Mouse (Mus musculus) MEL (cell line): Measurements from ENCODE around the gene Ghitm.

Experiments used
- BHLHE40 ChIP-seq: IDR thresholded peaks from 2 replicates; pipeline ENCODE4 v1.6.1; 2012; ENCODE audit warnings: low read depth, mild to moderate bottlenecking, inconsistent platforms, low read length, improper control_type of control experiment, borderline replicate concordance
- EP300 ChIP-seq, 2 experiments: IDR thresholded peaks; 2 replicates each; pipeline ENCODE4 v1.6.1; 2011; ENCODE audit warnings: improper control_type of control experiment in 2 of 2, low read length in 2 of 2, low read depth in 1 of 2, mild to moderate bottlenecking in 1 of 2
- HCFC1 ChIP-seq: IDR thresholded peaks from 2 replicates; pipeline ENCODE4 v1.6.1; 2012; ENCODE audit warnings: low read depth, mild to moderate bottlenecking, inconsistent platforms, low read length, improper control_type of control experiment, moderate library complexity

DNA sequence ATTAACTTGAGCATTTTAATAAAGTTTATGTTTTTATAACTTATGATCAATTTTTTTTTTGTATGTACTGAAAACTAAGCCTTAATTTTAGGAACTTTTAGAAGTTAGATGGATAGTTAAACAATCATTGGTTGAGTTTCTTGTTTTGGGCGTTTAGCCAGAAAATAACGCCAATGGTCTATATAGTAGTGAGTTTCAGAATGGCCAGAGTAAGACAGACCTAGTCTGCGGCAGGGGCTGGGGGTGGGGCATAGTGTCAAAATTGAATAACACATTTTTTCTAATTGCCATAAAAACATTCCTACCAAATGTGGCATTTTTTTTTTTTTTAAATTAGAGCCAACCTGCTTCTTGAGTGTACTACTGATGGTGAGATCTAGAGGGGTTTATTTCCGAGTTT lies 1.0 kb upstream of the Ghitm start:
- peak; percentile 12; the same call in 1 of the 2 replicates for TF ChIP-seq HCFC1
- 0 out of 4 replicates have a peak, but pooled peaks of 1 of the 2 experiments have one; percentile 15 for TF ChIP-seq EP300 (IDR thresholded peaks at IDR 0.05; ENCODE audit: low read depth in 1 of 2, low read length in 2 of 2)
- no peak for TF ChIP-seq BHLHE40
